Mouse (Mus musculus) myocyte (in vitro differentiated cells): Measurements from ENCODE around the gene Traf3.

Experiments
- CEBPB ChIP-seq: IDR thresholded peaks from 2 replicates; pipeline ENCODE4 v1.6.1; 2011; ENCODE audit warnings: mild to moderate bottlenecking, moderate library complexity; ENCODE audit not compliant: poor library complexity, insufficient read depth, severe bottlenecking
- E2F4 ChIP-seq: IDR thresholded peaks from one replicate; pipeline ENCODE4 v1.6.1; 2011; ENCODE audit warnings: mild to moderate bottlenecking, control low read depth, moderate library complexity; ENCODE audit not compliant: insufficient read depth
- MAX ChIP-seq: IDR thresholded peaks from one replicate; pipeline ENCODE4 v1.6.1; 2011; ENCODE audit warnings: low read depth, mild to moderate bottlenecking, control low read depth
- POLR2A ChIP-seq: IDR thresholded peaks from one replicate; pipeline ENCODE4 v1.6.1; 2011; ENCODE audit warnings: low read depth, mild to moderate bottlenecking, control low read depth, moderate library complexity; ENCODE audit not compliant: insufficient read length
- TCF3 ChIP-seq: IDR thresholded peaks from one replicate; pipeline ENCODE4 v1.6.1; 2011; ENCODE audit warnings: low read depth, control low read depth; ENCODE audit not compliant: insufficient read length

GRCm38 (mm10) chr12:111152579-111152978 is 13.6 kb upstream of the Traf3 start:
- TF ChIP-seq E2F4 (no peak), CEBPB (no peak), MAX (no peak), POLR2A (no peak), TCF3 (no peak)
